Mouse (Mus musculus) cortical plate, adult 2 months (tissue): ENCODE results near the gene Epha7.

Experiments used
- CTCF ChIP-seq: fragments of 200-500 bp; IDR thresholded peaks from 2 replicates; pipeline ENCODE4 v1.5.1; 2011; ENCODE audit warnings: mild to moderate bottlenecking, control low read depth, low read length; ENCODE audit not compliant: insufficient read depth; ENCODE audit errors: extremely low read depth
- POLR2A ChIP-seq: fragments of 200-500 bp; IDR thresholded peaks from 2 replicates; pipeline ENCODE4 v1.6.1; 2011; ENCODE audit warnings: mild to moderate bottlenecking, low read length, control low read depth; ENCODE audit not compliant: insufficient read depth; ENCODE audit errors: extremely low read depth

GRCm38 (mm10) chr4:28809703-28810102 lies 3.2 kb upstream of the Epha7 start:
- TF ChIP-seq POLR2A (no peak), CTCF (no peak)
